Mouse (Mus musculus): ENCODE measurements around the gene Ndel1. TPM values are rescaled to one million over a fixed set of nuclear protein-coding genes. Genes with fewer than 3 reads are reported as not detected.

Ndel1 gene
- polyA plus RNA-seq, 1 experiment = 27.9 TPM

- Histone ChIP-seq H3K36me3 (ENCODE audit: control insufficient read depth, insufficient read depth) (no peaks in the 10 kb centered on the region), H3K4me3 (ENCODE audit: insufficient read depth, poor library complexity, severe bottlenecking) (no peak overlapping the region), H3K79me3 (ENCODE audit: low read depth) (no peaks in the 10 kb centered on the region), H3K79me2 (ENCODE audit: control insufficient read depth, insufficient read depth) (no peaks in the 10 kb centered on the region), H3K27me3 (ENCODE audit: control insufficient read depth, insufficient read depth, insufficient read length) (peaks cover 16% of the 10 kb centered on the region), H3ac (ENCODE audit: control insufficient read depth, insufficient read length, low read depth) (no peak overlapping the region)
- TF ChIP-seq CEBPB (IDR thresholded peaks at IDR 0.05; ENCODE audit: low read depth) (no peak), MYOD1 (IDR thresholded peaks at IDR 0.05; ENCODE audit: control insufficient read depth, insufficient read length, low read depth) (no peak), MAX (IDR thresholded peaks at IDR 0.05) (no peak), USF1 (IDR thresholded peaks at IDR 0.05; ENCODE audit: low read depth) (no peak), CTCF (IDR thresholded peaks at IDR 0.05; ENCODE audit: control insufficient read depth, insufficient read depth, insufficient read length) (no peak), FOSL1 (IDR thresholded peaks at IDR 0.05; ENCODE audit: insufficient read depth, low read length, poor library complexity, severe bottlenecking) (no peak), MYOG (IDR thresholded peaks at IDR 0.05; ENCODE audit: control insufficient read depth, extremely low read depth, insufficient read length) (no peak)
Measured at GRCm38 (mm10) chr11:68884368-68884767, 12.7 kb upstream of the Ndel1 start.

GRCm38 (mm10) chr11:68883843-68884242 lies 12.2 kb upstream of the Ndel1 start:
- no peak overlapping the region for H3ac ChIP-seq (ENCODE audit: control insufficient read depth, insufficient read length, low read depth)
- no peak for TF ChIP-seq CEBPB (IDR thresholded peaks at IDR 0.05; ENCODE audit: low read depth)
- TF ChIP-seq MYOG (IDR thresholded peaks at IDR 0.05; ENCODE audit: control insufficient read depth, extremely low read depth, insufficient read length) = no peak
- no peak for TF ChIP-seq USF1 (IDR thresholded peaks at IDR 0.05; ENCODE audit: low read depth)
- TF ChIP-seq CTCF (IDR thresholded peaks at IDR 0.05; ENCODE audit: control insufficient read depth, insufficient read depth, insufficient read length) = no peak
- no peak for TF ChIP-seq FOSL1 (IDR thresholded peaks at IDR 0.05; ENCODE audit: insufficient read depth, low read length, poor library complexity, severe bottlenecking)
- H3K79me2 ChIP-seq (ENCODE audit: control insufficient read depth, insufficient read depth) = no peaks in the 10 kb centered on the region
- peaks cover 14% of the 10 kb centered on the region for H3K27me3 ChIP-seq (ENCODE audit: control insufficient read depth, insufficient read depth, insufficient read length)
- no peaks in the 10 kb centered on the region for H3K36me3 ChIP-seq (ENCODE audit: control insufficient read depth, insufficient read depth)
- H3K79me3 ChIP-seq (ENCODE audit: low read depth) = no peaks in the 10 kb centered on the region
- H3K4me3 ChIP-seq (ENCODE audit: insufficient read depth, poor library complexity, severe bottlenecking) = no peak overlapping the region

- no peaks in the 10 kb centered on the region for H3K79me3 ChIP-seq (ENCODE audit: low read depth)
- no peak overlapping the region for H3ac ChIP-seq (ENCODE audit: control insufficient read depth, insufficient read length, low read depth)
- no peaks in the 10 kb centered on the region for H3K79me2 ChIP-seq (ENCODE audit: control insufficient read depth, insufficient read depth)
- no peaks in the 10 kb centered on the region for H3K36me3 ChIP-seq (ENCODE audit: control insufficient read depth, insufficient read depth)
- no peak overlapping the region for H3K4me3 ChIP-seq (ENCODE audit: insufficient read depth, poor library complexity, severe bottlenecking)
- no peak for TF ChIP-seq MYOD1 (IDR thresholded peaks at IDR 0.05; ENCODE audit: control insufficient read depth, insufficient read length, low read depth)
- TF ChIP-seq USF1 (IDR thresholded peaks at IDR 0.05; ENCODE audit: low read depth) = no peak
- TF ChIP-seq FOSL1 (IDR thresholded peaks at IDR 0.05; ENCODE audit: insufficient read depth, low read length, poor library complexity, severe bottlenecking) = no peak
- TF ChIP-seq MAX (IDR thresholded peaks at IDR 0.05) = no peak
- no peak for TF ChIP-seq MYOG (IDR thresholded peaks at IDR 0.05; ENCODE audit: control insufficient read depth, extremely low read depth, insufficient read length)
- no peak for TF ChIP-seq CTCF (IDR thresholded peaks at IDR 0.05; ENCODE audit: control insufficient read depth, insufficient read depth, insufficient read length)
- TF ChIP-seq CEBPB (IDR thresholded peaks at IDR 0.05; ENCODE audit: low read depth) = no peak
- H3K27me3 ChIP-seq (ENCODE audit: control insufficient read depth, insufficient read depth, insufficient read length) = peaks cover 3% of the 10 kb centered on the region
Measured at GRCm38 (mm10) chr11:68882107-68882506, 10.4 kb upstream of the Ndel1 start.

GRCm38 (mm10) chr11:68878811-68879210 lies 7.2 kb upstream of the Ndel1 start:
- no peaks in the 10 kb centered on the region for H3K79me2 ChIP-seq (ENCODE audit: control insufficient read depth, insufficient read depth)
- H3K27me3 ChIP-seq (ENCODE audit: control insufficient read depth, insufficient read depth, insufficient read length) = peaks cover 3% of the 10 kb centered on the region
- TF ChIP-seq MAX (IDR thresholded peaks at IDR 0.05) (no peak), CEBPB (IDR thresholded peaks at IDR 0.05; ENCODE audit: low read depth) (no peak), FOSL1 (IDR thresholded peaks at IDR 0.05; ENCODE audit: insufficient read depth, low read length, poor library complexity, severe bottlenecking) (no peak), MYOG (IDR thresholded peaks at IDR 0.05; ENCODE audit: control insufficient read depth, extremely low read depth, insufficient read length) (no peak), CTCF (IDR thresholded peaks at IDR 0.05; ENCODE audit: control insufficient read depth, insufficient read depth, insufficient read length) (no peak), MYOD1 (IDR thresholded peaks at IDR 0.05; ENCODE audit: control insufficient read depth, insufficient read length, low read depth) (no peak), USF1 (IDR thresholded peaks at IDR 0.05; ENCODE audit: low read depth) (no peak)
- H3K79me3 ChIP-seq (ENCODE audit: low read depth) = no peaks in the 10 kb centered on the region
- H3K4me3 ChIP-seq (ENCODE audit: insufficient read depth, poor library complexity, severe bottlenecking) = no peak overlapping the region
- H3ac ChIP-seq (ENCODE audit: control insufficient read depth, insufficient read length, low read depth) = no peak overlapping the region
- no peaks in the 10 kb centered on the region for H3K36me3 ChIP-seq (ENCODE audit: control insufficient read depth, insufficient read depth)

- Histone ChIP-seq H3ac (ENCODE audit: control insufficient read depth, insufficient read length, low read depth) (no peak overlapping the region), H3K36me3 (ENCODE audit: control insufficient read depth, insufficient read depth) (no peaks in the 10 kb centered on the region), H3K79me3 (ENCODE audit: low read depth) (no peaks in the 10 kb centered on the region), H3K79me2 (ENCODE audit: control insufficient read depth, insufficient read depth) (no peaks in the 10 kb centered on the region), H3K4me3 (ENCODE audit: insufficient read depth, poor library complexity, severe bottlenecking) (no peak overlapping the region), H3K27me3 (ENCODE audit: control insufficient read depth, insufficient read depth, insufficient read length) (no peaks in the 10 kb centered on the region)
- TF ChIP-seq FOSL1 (IDR thresholded peaks at IDR 0.05; ENCODE audit: insufficient read depth, low read length, poor library complexity, severe bottlenecking) = no peak
- TF ChIP-seq CTCF (IDR thresholded peaks at IDR 0.05; ENCODE audit: control insufficient read depth, insufficient read depth, insufficient read length) = no peak
- TF ChIP-seq MAX (IDR thresholded peaks at IDR 0.05) = no peak
- no peak for TF ChIP-seq CEBPB (IDR thresholded peaks at IDR 0.05; ENCODE audit: low read depth)
- TF ChIP-seq MYOG (IDR thresholded peaks at IDR 0.05; ENCODE audit: control insufficient read depth, extremely low read depth, insufficient read length) = no peak
- TF ChIP-seq USF1 (IDR thresholded peaks at IDR 0.05; ENCODE audit: low read depth) = no peak
- no peak for TF ChIP-seq MYOD1 (IDR thresholded peaks at IDR 0.05; ENCODE audit: control insufficient read depth, insufficient read length, low read depth)
Measured at GRCm38 (mm10) chr11:68874841-68875240, 3.2 kb upstream of the Ndel1 start.

- H3K4me3 ChIP-seq (ENCODE audit: insufficient read depth, poor library complexity, severe bottlenecking) = no peak overlapping the region
- no peak overlapping the region for H3ac ChIP-seq (ENCODE audit: control insufficient read depth, insufficient read length, low read depth)
- no peaks in the 10 kb centered on the region for H3K36me3 ChIP-seq (ENCODE audit: control insufficient read depth, insufficient read depth)
- TF ChIP-seq MYOD1 (IDR thresholded peaks at IDR 0.05; ENCODE audit: control insufficient read depth, insufficient read length, low read depth) (no peak), MYOG (IDR thresholded peaks at IDR 0.05; ENCODE audit: control insufficient read depth, extremely low read depth, insufficient read length) (no peak), MAX (IDR thresholded peaks at IDR 0.05) (no peak), FOSL1 (IDR thresholded peaks at IDR 0.05; ENCODE audit: insufficient read depth, low read length, poor library complexity, severe bottlenecking) (no peak), USF1 (IDR thresholded peaks at IDR 0.05; ENCODE audit: low read depth) (no peak), CEBPB (IDR thresholded peaks at IDR 0.05; ENCODE audit: low read depth) (no peak), CTCF (IDR thresholded peaks at IDR 0.05; ENCODE audit: control insufficient read depth, insufficient read depth, insufficient read length) (no peak)
- no peaks in the 10 kb centered on the region for H3K79me3 ChIP-seq (ENCODE audit: low read depth)
- H3K79me2 ChIP-seq (ENCODE audit: control insufficient read depth, insufficient read depth) = no peaks in the 10 kb centered on the region
- no peaks in the 10 kb centered on the region for H3K27me3 ChIP-seq (ENCODE audit: control insufficient read depth, insufficient read depth, insufficient read length)
Measured at GRCm38 (mm10) chr11:68871277-68871676, 381 bp downstream of the Ndel1 start.

Data from C2C12 (cell line).